Mouse (Mus musculus) macrophage (primary cell): ENCODE measurements around the gene Casp9. TPM values are rescaled to one million over a fixed set of nuclear protein-coding genes. Genes with fewer than 3 reads are reported as not detected.
"Not testable (repeated sequence)": the region's sequence is repeated elsewhere in the genome, so short reads cannot be mapped to it uniquely, and the experiment has no call there.

ENCODE experiments used
- H3K27ac ChIP-seq: fragments of 350-480 bp; formaldehyde crosslinking; 2 replicates; pipeline ENCODE4 v1.9.0; 2021
- H3K36me3 ChIP-seq: fragments of 350-480 bp; formaldehyde crosslinking; 2 replicates; pipeline ENCODE4 v1.9.0; 2021; ENCODE audit errors: inconsistent target
- H3K4me3 ChIP-seq: fragments of 350-480 bp; formaldehyde crosslinking; 2 replicates; pipeline ENCODE4 v1.9.0; 2021; ENCODE audit errors: inconsistent target
- H3K79me2 ChIP-seq: fragments of 350-480 bp; formaldehyde crosslinking; 2 replicates; pipeline ENCODE4 v1.9.0; 2021; ENCODE audit errors: inconsistent target
- WGBS: methylation state at CpG from one replicate; pipeline ENCODE4 v1.1.7; 2026; ENCODE audit warnings: inconsistent platforms; ENCODE audit not compliant: missing documents; 5-methylcytosine and 5-hydroxymethylcytosine counted together
- polyA plus RNA-seq: library from polyadenylated mRNA; stranded (reverse); fragments of 250-400 nt; gene quantifications from 3 replicates; pipeline ENCODE4 v1.2.4, GENCODE M21; 2018; ENCODE audit warnings: inconsistent platforms

Gene Casp9
- polyA plus RNA-seq, 1 experiment from 2014 or later, result 16.4 TPM

DNA sequence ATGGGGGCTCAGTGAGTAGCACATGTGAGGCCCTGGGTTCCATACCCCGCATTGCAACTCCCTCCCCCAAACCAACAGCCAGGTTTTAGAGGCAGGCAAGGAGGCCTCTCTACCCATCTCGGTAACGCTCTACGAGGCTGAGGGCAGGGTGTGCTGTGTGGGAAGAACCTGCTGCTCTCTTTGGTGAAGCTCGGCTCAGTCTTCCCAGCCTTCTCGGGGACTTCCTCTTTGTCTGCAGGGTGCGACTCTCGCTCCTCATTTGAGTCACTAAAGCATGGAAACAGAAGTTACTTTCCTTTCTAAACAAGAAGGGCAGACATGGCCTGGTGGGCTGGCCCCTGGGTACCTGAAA, 27.1 kb upstream of the Casp9 start:
- peak overlapping the region; percentile 54 for H3K27ac ChIP-seq
- no peak overlapping the region for H3K4me3 ChIP-seq
- 14% methylated on average over 8 of the region's 8 CpGs for WGBS
- H3K79me2 ChIP-seq, result no peaks in the 10 kb centered on the region
- H3K36me3 ChIP-seq, result peaks cover 58% of the 10 kb centered on the region

DNA sequence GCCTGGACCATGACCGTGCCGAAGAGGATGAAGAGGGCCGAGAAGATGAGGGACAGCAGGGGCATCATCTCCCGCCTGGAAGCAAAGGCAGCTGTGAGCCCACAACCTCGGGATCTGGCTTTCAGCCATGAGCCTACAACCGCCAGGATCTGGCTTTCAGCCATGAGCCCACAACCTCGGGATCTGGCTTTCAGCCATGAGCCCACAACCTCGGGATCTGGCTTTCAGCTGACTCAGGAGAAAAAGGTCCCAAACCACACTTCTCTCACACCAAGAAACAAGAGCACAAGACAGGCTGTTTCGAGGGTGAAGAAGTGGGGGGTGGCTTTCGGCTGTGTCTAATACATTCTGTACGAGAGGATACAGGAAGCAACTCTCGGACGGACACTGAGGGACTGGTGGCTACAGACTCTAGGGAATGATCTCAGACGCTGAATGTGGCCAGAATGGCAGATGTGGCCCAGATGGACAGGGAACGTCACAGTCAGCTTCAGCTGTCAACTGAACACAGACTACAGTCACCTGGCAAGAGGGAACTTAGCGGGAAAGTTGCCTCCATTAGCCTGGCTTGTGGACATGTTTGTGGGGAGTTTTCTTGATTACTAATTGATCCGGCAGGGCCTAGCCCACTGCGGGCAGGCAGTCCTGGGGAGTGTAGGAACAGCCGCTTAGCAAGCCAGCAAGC, 26.6 kb upstream of the Casp9 start:
- Histone ChIP-seq H3K79me2 (no peaks in the 10 kb centered on the region), H3K36me3 (peaks cover 58% of the 10 kb centered on the region), H3K4me3 (no peak overlapping the region), H3K27ac (peak overlapping the region; percentile 54)
- 79% methylated on average over 19 of the region's 19 CpGs for WGBS

DNA sequence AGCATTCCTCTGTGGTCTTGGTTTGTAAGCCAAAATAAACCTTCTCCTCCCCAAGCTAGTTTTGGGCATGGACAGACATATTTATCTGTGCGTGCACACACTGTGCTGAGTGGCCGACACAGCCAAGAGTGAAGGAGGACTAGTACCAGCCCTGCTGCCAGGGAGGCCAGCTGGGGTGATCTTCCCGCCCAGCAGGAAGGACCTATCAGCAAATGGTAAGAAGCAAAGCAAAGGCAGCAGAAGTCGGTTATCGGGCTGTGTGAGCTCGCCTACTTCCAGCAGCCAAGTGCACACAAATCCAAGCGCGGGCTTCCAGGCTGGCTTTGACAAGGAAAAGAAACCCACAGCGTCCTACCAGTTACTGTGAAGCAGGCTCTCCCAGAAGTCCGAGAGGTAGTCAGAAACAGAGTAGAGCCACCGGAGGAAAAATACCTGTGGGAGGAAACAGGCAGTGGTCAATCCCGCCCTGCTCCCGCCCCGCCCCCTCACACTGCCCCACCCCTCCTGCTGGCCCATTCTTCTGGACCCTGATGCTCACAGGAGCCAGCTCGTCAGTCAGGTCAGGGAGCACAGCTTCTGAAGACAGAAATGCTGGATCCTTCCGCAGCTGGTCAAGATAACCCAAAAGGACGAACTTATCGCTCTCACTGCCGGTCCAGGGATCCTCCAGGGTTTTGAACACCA, 25.9 kb upstream of the Casp9 start:
- Histone ChIP-seq H3K36me3 (peaks cover 58% of the 10 kb centered on the region), H3K79me2 (no peaks in the 10 kb centered on the region), H3K4me3 (no peak overlapping the region), H3K27ac (peak overlapping the region; percentile 54)
- WGBS, result 98% methylated on average over 16 of the region's 19 CpGs

DNA sequence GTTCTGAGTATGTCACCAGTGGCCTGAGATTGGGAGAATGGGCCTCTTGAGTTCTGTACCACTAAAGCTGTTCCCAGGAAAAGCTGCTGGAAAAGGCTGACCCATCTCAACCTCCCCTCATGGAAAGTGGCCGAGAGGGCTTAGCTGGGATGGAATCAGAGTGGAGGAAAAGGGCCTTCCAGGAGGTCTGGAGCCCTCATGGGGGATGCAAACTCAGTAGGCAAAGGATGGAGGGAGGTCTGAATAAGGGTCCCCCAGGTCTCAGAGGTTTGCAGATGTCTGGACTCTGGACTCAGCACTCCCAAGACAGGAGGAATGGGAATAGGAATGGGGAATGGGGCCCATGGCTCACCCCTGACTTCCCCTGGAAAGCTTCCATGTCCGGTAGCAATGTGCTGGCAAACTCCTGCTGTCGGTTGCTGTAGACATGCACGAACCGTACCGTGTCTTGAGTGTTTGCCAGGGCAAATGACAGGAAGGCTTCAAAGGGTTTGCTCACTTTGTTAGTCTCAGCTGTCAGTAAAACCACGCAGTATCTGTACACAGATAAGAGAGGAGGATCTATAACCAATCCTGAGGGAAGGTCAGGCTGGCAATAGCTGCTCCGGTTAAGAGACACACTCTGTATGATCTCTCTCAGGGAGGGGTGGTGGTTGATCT, 23.8 kb upstream of the Casp9 start:
- H3K79me2 ChIP-seq, result no peaks in the 10 kb centered on the region
- 84% methylated on average over 8 of the region's 8 CpGs for WGBS
- H3K27ac ChIP-seq, result no peak overlapping the region
- H3K4me3 ChIP-seq, result no peak overlapping the region
- H3K36me3 ChIP-seq, result peaks cover 54% of the 10 kb centered on the region

DNA sequence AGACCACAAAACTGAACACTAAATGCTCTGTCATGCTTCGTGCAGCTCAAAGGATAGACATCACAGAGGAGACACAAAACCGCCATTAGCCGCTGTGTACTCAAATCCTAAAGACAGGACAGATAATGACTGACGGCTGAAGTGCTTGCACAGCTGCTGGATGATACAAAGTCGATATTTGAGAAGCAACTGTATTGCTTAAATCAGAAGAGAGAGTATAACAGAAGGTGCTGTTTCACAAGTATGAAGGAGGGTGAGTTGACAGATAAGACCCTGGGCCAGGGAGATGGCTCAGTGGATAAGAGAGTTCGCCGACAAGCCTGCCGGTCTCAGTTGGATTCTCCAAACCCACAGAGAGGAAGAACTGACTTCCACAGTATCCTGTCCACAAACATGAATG, 21.6 kb upstream of the Casp9 start:
- H3K27ac ChIP-seq, result no peak overlapping the region
- H3K36me3 ChIP-seq, result peaks cover 75% of the 10 kb centered on the region
- 64% methylated on average over 7 of the region's 8 CpGs for WGBS
- H3K4me3 ChIP-seq, result no peak overlapping the region
- H3K79me2 ChIP-seq, result no peaks in the 10 kb centered on the region

DNA sequence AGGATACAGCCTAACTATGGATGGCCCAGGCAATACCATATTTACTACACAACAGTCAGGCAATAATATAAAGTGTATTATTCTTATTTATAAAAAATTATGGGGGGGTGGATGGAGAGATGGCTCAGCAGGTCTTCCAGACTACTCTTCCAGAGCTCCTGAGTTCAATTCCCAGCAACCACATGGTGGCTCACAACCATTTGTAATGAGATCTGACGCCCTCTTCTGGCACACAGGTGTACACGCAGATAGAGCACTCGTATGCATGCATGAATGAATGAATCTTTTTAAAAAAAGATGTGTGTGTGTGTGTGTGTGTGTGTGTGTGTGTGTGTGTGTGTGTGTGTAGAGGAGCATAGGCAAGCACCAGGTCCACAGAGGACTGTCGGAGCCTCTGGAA, 20.4 kb upstream of the Casp9 start:
- H3K79me2 ChIP-seq, H3K4me3 ChIP-seq, H3K27ac ChIP-seq: not testable (repeated sequence)
- WGBS, result 98% methylated on average over 4 of the region's 4 CpGs
- H3K36me3 ChIP-seq, result peaks cover 81% of the 10 kb centered on the region

DNA sequence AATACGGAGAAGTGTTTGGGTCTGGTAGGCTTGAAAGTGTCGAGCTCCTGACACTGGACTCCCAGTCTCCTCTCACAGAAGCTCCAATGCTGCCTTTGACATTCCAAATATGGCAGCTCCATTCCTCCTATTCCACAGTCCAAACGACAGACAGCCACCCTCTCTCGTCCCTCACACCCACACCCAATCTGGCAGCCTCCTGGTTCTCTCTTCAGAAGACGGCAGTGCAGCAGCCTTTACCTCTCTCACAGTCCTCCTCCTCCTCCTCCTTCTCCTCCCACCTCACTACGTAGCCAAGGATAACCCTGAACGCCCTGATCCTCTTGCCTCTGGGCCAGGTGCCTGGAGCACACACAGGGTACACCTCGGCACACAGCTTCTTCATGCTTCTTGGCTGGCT, 13.6 kb upstream of the Casp9 start:
- WGBS, result 92% methylated on average over 8 of the region's 8 CpGs
- H3K4me3 ChIP-seq, result no peak overlapping the region
- H3K27ac ChIP-seq, result no peak overlapping the region
- peaks cover 88% of the 10 kb centered on the region for H3K36me3 ChIP-seq
- no peaks in the 10 kb centered on the region for H3K79me2 ChIP-seq

DNA sequence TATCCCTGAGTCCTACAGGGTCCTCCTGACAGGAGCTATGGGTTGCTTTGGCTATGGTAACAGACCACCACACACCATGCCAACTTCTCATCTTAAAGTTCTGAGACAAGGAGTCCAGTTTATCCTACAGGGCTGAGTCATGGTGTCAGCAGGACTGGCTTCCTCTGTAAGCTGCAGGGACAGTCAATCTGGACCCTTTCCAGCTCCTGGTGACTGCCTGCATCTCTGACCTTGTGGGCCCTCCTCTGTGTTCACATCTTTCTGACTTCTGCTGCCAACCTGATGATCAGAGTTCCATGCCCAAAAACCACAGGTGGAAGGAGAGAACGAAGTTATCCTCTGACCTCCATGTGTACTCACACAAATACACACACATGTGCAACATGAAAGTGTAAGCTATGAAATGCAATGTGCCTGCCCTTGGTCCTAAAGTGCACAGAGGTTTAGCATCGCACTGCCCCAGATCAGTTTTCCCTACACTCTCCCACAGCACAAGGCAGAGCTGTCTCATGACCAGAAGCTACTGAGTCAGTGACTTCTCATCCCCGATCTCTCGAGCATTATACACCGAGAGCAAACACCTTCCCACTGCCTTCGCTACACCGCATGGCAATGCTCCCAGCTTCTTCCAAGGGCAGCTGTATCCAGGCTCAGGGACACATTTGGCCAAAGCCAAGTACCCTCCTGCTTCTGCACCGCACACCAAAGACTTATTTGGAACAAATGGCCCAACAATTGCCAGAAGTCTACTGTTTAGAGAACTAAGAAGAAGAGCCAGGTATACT, 12.0 kb upstream of the Casp9 start:
- Histone ChIP-seq H3K79me2 (no peaks in the 10 kb centered on the region), H3K4me3 (no peak overlapping the region), H3K27ac (no peak overlapping the region), H3K36me3 (peaks cover 86% of the 10 kb centered on the region)
- WGBS, result 95% methylated on average over 8 of the region's 8 CpGs

DNA sequence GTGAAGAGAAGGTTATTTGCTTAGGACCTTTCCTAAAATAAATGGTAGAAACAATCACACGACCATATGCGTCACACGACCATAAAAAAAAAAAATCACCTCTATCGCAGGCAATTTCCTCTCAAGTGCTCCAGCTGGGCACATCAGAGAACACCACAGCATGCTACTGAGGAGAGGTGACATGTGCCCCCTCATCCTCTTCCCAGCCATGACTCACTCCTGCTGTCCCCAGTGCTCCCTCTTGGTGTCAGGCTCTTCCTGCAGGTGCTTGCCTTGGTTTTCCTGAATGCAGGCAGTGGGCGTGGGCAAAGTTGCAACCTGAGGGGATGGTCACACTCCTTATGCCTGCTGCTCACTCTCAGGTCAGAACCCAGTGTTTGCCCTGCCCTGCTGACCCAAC, 8.6 kb upstream of the Casp9 start:
- peaks cover 75% of the 10 kb centered on the region for H3K36me3 ChIP-seq
- H3K4me3 ChIP-seq, result no peak overlapping the region
- H3K27ac ChIP-seq, result no peak overlapping the region
- H3K79me2 ChIP-seq, result peaks cover 16% of the 10 kb centered on the region; the same call in 1 of the 2 replicates
- 100% methylated on average over 5 of the region's 5 CpGs for WGBS

DNA sequence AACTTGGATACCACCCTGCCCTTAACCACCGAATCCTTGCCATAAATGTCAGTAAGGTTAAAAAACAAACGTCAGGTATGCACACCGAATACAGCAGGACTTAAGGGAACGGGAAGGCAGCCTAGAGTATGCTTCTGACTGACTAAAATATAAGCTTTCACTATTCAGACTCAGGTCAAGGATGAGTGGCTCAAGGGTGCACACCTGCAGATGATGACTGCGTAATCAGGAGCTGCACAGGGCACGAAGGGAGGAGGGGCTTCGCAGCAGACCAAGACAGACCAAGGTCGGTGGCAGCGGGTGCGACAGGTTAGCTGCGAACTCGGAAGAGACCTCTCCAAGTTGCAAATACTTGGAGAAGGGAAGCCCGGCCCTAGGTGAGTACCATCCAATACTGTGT, 7.3 kb upstream of the Casp9 start:
- Histone ChIP-seq H3K36me3 (peaks cover 63% of the 10 kb centered on the region), H3K79me2 (peaks cover 16% of the 10 kb centered on the region; the same call in 1 of the 2 replicates), H3K4me3 (no peak overlapping the region), H3K27ac (no peak overlapping the region)
- 95% methylated on average over 13 of the region's 13 CpGs for WGBS

DNA sequence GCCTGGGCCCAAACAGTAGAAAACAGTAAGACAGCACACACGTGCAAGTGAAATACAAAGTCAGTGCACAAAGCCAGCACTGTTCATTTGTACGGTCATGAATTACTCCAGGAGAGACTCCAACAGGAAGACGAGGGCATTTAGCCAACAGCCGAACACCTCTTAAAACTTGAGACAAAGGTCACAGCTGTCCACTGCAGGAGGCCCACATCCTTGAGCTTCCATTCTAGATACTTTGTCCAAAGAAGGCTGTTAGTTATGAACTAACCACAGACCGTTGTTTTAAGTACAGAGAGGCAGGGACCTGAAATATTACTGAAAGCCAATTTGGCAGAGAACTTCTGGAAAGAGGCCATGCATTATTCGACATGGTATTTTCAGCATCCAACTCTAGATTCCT, 6.4 kb upstream of the Casp9 start:
- Histone ChIP-seq H3K27ac (no peak overlapping the region), H3K4me3 (no peak overlapping the region), H3K36me3 (peaks cover 54% of the 10 kb centered on the region), H3K79me2 (peaks cover 16% of the 10 kb centered on the region; the same call in 1 of the 2 replicates)
- WGBS, result 82% methylated on average over 6 of the region's 6 CpGs

DNA sequence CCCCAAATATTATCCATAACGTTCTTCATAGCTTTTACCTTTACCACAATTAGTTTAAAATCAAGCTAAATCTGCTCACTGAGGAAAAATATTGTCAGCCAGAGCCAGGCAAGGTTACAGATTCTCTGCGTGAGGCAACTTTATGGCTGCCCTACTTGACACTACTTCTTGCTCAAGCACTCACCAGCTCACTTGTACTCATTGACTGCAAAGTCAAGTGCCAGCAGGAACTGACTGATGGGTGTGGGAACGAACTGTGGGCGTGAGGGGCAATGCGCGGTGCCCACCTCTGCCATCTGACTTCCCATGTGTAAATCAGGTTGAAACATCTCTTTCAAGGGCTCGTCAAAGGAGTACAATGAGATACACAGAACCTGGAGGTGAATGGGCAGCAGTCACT, 6.0 kb upstream of the Casp9 start:
- Histone ChIP-seq H3K4me3 (no peak overlapping the region), H3K36me3 (peaks cover 50% of the 10 kb centered on the region), H3K79me2 (peaks cover 16% of the 10 kb centered on the region; the same call in 1 of the 2 replicates), H3K27ac (no peak overlapping the region)
- 91% methylated on average over 7 of the region's 7 CpGs for WGBS

DNA sequence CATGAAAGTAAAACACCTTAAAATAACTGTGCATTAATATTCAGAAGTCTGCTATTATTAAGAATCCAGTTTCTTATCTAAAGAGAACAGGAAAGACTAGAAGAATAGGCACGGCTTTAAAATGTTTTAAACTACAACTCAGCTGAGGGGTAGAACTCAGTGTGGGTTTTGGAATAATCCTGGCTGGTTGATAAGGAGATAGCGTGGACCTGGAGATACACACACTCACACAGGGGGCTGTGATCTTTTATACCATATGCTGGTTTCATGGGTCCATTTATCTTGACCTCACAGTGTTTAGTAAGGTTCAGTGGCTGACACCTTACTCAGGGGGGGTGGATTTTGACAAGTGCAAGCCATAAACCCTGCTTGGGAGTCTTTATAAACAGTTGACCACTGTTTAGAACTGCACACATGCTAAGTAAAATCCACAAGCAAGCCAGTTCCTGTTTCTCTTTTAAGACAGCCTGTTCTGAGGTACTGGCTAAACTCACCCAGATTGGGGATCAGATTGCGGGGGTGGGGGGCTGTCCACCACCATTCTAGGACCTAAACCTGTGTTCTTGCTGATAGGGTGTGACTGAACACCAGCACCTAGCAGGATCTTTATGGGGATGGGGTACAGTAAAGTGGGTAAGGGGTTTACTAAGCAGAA, 3.7 kb upstream of the Casp9 start:
- WGBS, result 35% methylated on average over 3 of the region's 3 CpGs
- H3K27ac ChIP-seq, result peak overlapping the region; percentile 55
- H3K36me3 ChIP-seq, result peaks cover 29% of the 10 kb centered on the region; the same call in 1 of the 2 replicates
- H3K79me2 ChIP-seq, result peaks cover 22% of the 10 kb centered on the region
- peak overlapping the region; percentile 62 for H3K4me3 ChIP-seq

DNA sequence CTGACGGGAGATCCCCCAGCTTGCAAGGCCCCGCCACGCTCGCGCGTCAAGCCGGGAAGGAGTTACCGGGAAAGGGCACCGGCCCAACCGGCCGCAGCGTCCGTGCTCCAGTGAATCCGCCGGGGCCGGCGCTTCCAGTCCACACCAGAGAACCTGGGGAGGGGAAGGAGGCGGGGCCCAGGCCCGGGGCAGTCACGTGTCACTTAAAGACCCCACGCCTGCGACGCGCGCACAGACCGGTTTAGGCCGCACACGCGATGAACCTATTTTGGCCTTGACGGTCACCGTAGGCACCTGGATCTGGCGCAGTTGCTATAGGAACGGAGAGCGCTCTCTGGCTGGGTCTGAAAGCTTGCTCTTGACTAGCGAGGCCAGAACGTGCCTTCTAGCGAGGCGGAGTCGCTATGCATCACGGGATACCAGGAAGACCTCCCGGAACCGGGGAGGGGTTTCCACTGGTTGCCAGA, 2.9 kb upstream of the Casp9 start, which contains the start of gene Dnajc16:
Gene Dnajc16 (minus strand): TSS at position 408 of the 467 bp plus-strand sequence.
- Histone ChIP-seq H3K36me3 (peaks cover 20% of the 10 kb centered on the region; the same call in 1 of the 2 replicates), H3K27ac (peak within 1 kb of the TSS; percentile 55), H3K79me2 (peaks cover 31% of the 10 kb centered on the region), H3K4me3 (peak within 1 kb of the TSS; percentile 62)
- under 1% methylated on average over 42 of the region's 42 CpGs for WGBS
